Mouse (Mus musculus): ENCODE data around the gene Fgfr2. TPM values are rescaled to one million over a fixed set of nuclear protein-coding genes. Genes with fewer than 3 reads are reported as not detected.

Gene Fgfr2
- polyA plus RNA-seq, 1 experiment = 14.8 TPM

GRCm38 (mm10) chr7:131545701-131546385 lies 1577.3 kb downstream of the Fgfr2 start:
- H3K27me3 ChIP-seq (replicated peaks; ENCODE audit: control insufficient read depth, insufficient read depth, low read length) = peaks cover 19% of the 10 kb centered on the region
- no peaks in the 10 kb centered on the region; the same call in 1 of the 2 replicates for H3K4me1 ChIP-seq (ENCODE audit: control insufficient read depth, insufficient read depth, low read length)
- WGBS = 8% methylated on average over 13 of the region's 13 CpGs
- no peak for TF ChIP-seq POLR2A (IDR thresholded peaks at IDR 0.05; ENCODE audit: low read depth, low read length)
- no peak for TF ChIP-seq CTCF (conservative IDR thresholded peaks at IDR 0.05; ENCODE audit: insufficient read depth, insufficient read length, low read depth, low read length)
- DNase-seq = no peak
- no peak overlapping the region for H3K4me3 ChIP-seq (ENCODE audit: insufficient read depth, low read depth, low read length)
- no peaks in the 10 kb centered on the region for H3K36me3 ChIP-seq (ENCODE audit: control insufficient read depth, insufficient read depth, low read length)
- H3K27ac ChIP-seq (ENCODE audit: insufficient read depth, low read depth, low read length) = no peak overlapping the region

GRCm38 (mm10) chr7:131544871-131545270 lies 1578.3 kb downstream of the Fgfr2 start:
- 7% methylated on average over 5 of the region's 5 CpGs for WGBS
- no peak overlapping the region for H3K27ac ChIP-seq (ENCODE audit: insufficient read depth, low read depth, low read length)
- H3K27me3 ChIP-seq (replicated peaks; ENCODE audit: control insufficient read depth, insufficient read depth, low read length) = peaks cover 20% of the 10 kb centered on the region
- H3K36me3 ChIP-seq (ENCODE audit: control insufficient read depth, insufficient read depth, low read length) = no peaks in the 10 kb centered on the region
- no peak overlapping the region for H3K4me3 ChIP-seq (ENCODE audit: insufficient read depth, low read depth, low read length)
- TF ChIP-seq POLR2A (IDR thresholded peaks at IDR 0.05; ENCODE audit: low read depth, low read length) (no peak), CTCF (conservative IDR thresholded peaks at IDR 0.05; ENCODE audit: insufficient read depth, insufficient read length, low read depth, low read length) (no peak)
- no peaks in the 10 kb centered on the region; the same call in 1 of the 2 replicates for H3K4me1 ChIP-seq (ENCODE audit: control insufficient read depth, insufficient read depth, low read length)
- DNase-seq = no peak

- H3K27ac ChIP-seq (ENCODE audit: insufficient read depth, low read depth, low read length) = no peak overlapping the region
- H3K4me1 ChIP-seq (ENCODE audit: control insufficient read depth, insufficient read depth, low read length) = no peaks in the 10 kb centered on the region; the same call in 1 of the 2 replicates
- WGBS = 2% methylated on average over 75 of the region's 75 CpGs
- peaks cover 20% of the 10 kb centered on the region for H3K27me3 ChIP-seq (replicated peaks; ENCODE audit: control insufficient read depth, insufficient read depth, low read length)
- H3K36me3 ChIP-seq (ENCODE audit: control insufficient read depth, insufficient read depth, low read length) = no peaks in the 10 kb centered on the region
- DNase-seq = peak; percentile 10
- peak overlapping the region; percentile 6 for H3K4me3 ChIP-seq (ENCODE audit: insufficient read depth, low read depth, low read length)
- TF ChIP-seq POLR2A (IDR thresholded peaks at IDR 0.05; ENCODE audit: low read depth, low read length) (no peak), CTCF (conservative IDR thresholded peaks at IDR 0.05; ENCODE audit: insufficient read depth, insufficient read length, low read depth, low read length) (no peak)
These were observed 1579.3 kb downstream of the Fgfr2 start for GRCm38 (mm10) chr7:131543623-131544481.

- H3K36me3 ChIP-seq (ENCODE audit: control insufficient read depth, insufficient read depth, low read length) = no peaks in the 10 kb centered on the region
- peaks cover 20% of the 10 kb centered on the region for H3K27me3 ChIP-seq (replicated peaks; ENCODE audit: control insufficient read depth, insufficient read depth, low read length)
- WGBS = 2% methylated on average over 67 of the region's 71 CpGs
- no peak overlapping the region; the same call in 1 of the 2 replicates for H3K4me3 ChIP-seq (ENCODE audit: insufficient read depth, low read depth, low read length)
- no peak for DNase-seq
- no peak overlapping the region for H3K27ac ChIP-seq (ENCODE audit: insufficient read depth, low read depth, low read length)
- no peaks in the 10 kb centered on the region; the same call in 1 of the 2 replicates for H3K4me1 ChIP-seq (ENCODE audit: control insufficient read depth, insufficient read depth, low read length)
- TF ChIP-seq POLR2A (IDR thresholded peaks at IDR 0.05; ENCODE audit: low read depth, low read length) (no peak), CTCF (conservative IDR thresholded peaks at IDR 0.05; ENCODE audit: insufficient read depth, insufficient read length, low read depth, low read length) (no peak)
These were observed 1580.1 kb downstream of the Fgfr2 start for GRCm38 (mm10) chr7:131542872-131543622.

- no peaks in the 10 kb centered on the region; the same call in 1 of the 2 replicates for H3K4me1 ChIP-seq (ENCODE audit: control insufficient read depth, insufficient read depth, low read length)
- TF ChIP-seq CTCF (conservative IDR thresholded peaks at IDR 0.05; ENCODE audit: insufficient read depth, insufficient read length, low read depth, low read length) = no peak
- no peak for TF ChIP-seq POLR2A (IDR thresholded peaks at IDR 0.05; ENCODE audit: low read depth, low read length)
- 2% methylated on average over 64 of the region's 65 CpGs for WGBS
- peak within 1 kb of the TSS; percentile 6; the same call in 1 of the 2 replicates for H3K4me3 ChIP-seq (ENCODE audit: insufficient read depth, low read depth, low read length)
- no peak within 1 kb of the TSS for H3K27ac ChIP-seq (ENCODE audit: insufficient read depth, low read depth, low read length)
- DNase-seq = peak; percentile 25
- peaks cover 19% of the 10 kb centered on the region for H3K27me3 ChIP-seq (replicated peaks; ENCODE audit: control insufficient read depth, insufficient read depth, low read length)
- no peaks in the 10 kb centered on the region for H3K36me3 ChIP-seq (ENCODE audit: control insufficient read depth, insufficient read depth, low read length)
These were observed 1580.9 kb downstream of the Fgfr2 start, which contains the start of gene Hmx3 for GRCm38 (mm10) chr7:131542115-131542871. Gene Hmx3, plus strand, starts transcription at chr7:131542867.

Data from kidney, adult 2 months (tissue).